Mouse (Mus musculus) E14TG2a.4 (cell line): ENCODE measurements around the gene Ssc4d.
A peak's percentile ranks its signal among the peaks of the same experiment; 100 is the strongest.

ENCODE experiments used
- H3K27me3 ChIP-seq: 2 replicates; pipeline ENCODE4 v1.6.1; 2014; ENCODE audit warnings: low read length, control low read depth; ENCODE audit not compliant: insufficient read depth
- H3K36me3 ChIP-seq: 2 replicates; pipeline ENCODE4 v1.6.1; 2014; ENCODE audit warnings: low read length, control low read depth; ENCODE audit not compliant: insufficient read depth
- H3K4me1 ChIP-seq: replicated peaks from 2 replicates; pipeline ENCODE4 v1.6.1; 2014; ENCODE audit warnings: low read depth, low read length, control low read depth
- H3K4me3 ChIP-seq: replicated peaks from 2 replicates; pipeline ENCODE4 v1.5.1; 2014; ENCODE audit warnings: mild to moderate bottlenecking, low read length
- H3K9me3 ChIP-seq: 2 replicates; pipeline ENCODE4 v1.6.1; 2014; ENCODE audit warnings: low read length, control low read depth
- CTCF ChIP-seq: conservative IDR thresholded peaks from 2 replicates; pipeline ENCODE4 v1.5.1; 2014; ENCODE audit warnings: low read length
- NANOG ChIP-seq: IDR thresholded peaks from 2 replicates; pipeline ENCODE4 v1.6.1; 2014; ENCODE audit warnings: borderline replicate concordance, low read length, mixed read lengths
- POU5F1 ChIP-seq: IDR thresholded peaks from 2 replicates; pipeline ENCODE4 v1.6.1; 2014; ENCODE audit warnings: low read length, borderline replicate concordance

Ssc4d gene

DNA sequence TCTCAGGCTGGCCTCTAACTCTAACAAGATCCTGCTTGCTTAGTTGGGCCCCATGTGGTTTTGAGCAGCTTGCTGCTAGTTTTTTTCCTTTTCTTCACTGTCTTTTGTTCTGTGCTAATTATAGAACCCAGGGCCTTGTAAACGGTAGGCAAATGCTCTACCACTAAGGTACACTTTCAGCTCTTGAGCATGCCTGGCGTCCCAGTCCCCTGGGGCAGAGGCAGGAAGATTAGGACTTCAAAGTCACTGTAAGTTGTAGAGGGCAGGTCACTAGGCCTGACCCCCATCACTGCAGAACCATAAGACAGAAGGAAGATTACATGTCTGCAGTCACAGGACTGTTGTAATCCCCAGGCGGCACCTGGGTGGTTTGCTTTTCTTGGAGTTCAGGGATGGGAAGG is 28.4 kb upstream of the Ssc4d start:
- no peak overlapping the region for H3K4me3 ChIP-seq
- H3K4me1 ChIP-seq, result peaks cover 68% of the 10 kb centered on the region
- no peak for TF ChIP-seq CTCF
- TF ChIP-seq POU5F1, result no peak
- no peak for TF ChIP-seq NANOG
- peaks cover 65% of the 10 kb centered on the region for H3K36me3 ChIP-seq
- no peaks in the 10 kb centered on the region for H3K27me3 ChIP-seq
- peaks cover 5% of the 10 kb centered on the region; the same call in 1 of the 2 replicates for H3K9me3 ChIP-seq

DNA sequence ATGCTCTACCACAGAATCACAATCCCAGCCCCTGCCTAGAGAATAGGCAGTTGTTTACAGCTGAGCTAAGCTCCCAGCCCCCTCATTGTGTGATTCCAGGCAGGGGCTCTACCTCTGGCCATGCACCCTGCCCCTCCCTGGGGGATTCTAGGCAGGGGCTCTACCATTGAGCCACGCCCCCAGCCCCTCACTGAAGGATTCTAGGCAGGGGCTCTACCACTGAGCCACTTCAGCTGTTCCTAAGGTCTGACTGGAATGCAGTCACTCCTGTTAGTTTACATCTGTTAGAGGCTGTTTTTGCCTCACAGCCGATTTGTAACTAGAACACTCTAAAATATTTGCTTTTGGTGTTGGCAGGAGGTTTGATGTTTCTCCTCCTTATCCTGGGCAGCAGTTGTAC is 28.0 kb upstream of the Ssc4d start:
- Histone ChIP-seq H3K4me1 (peaks cover 68% of the 10 kb centered on the region), H3K4me3 (0 out of 2 replicates have a peak overlapping the region, but pooled peaks have one; percentile 1), H3K27me3 (no peaks in the 10 kb centered on the region), H3K9me3 (peaks cover 5% of the 10 kb centered on the region; the same call in 1 of the 2 replicates), H3K36me3 (peaks cover 65% of the 10 kb centered on the region)
- no peak for TF ChIP-seq CTCF
- no peak for TF ChIP-seq NANOG
- no peak for TF ChIP-seq POU5F1

DNA sequence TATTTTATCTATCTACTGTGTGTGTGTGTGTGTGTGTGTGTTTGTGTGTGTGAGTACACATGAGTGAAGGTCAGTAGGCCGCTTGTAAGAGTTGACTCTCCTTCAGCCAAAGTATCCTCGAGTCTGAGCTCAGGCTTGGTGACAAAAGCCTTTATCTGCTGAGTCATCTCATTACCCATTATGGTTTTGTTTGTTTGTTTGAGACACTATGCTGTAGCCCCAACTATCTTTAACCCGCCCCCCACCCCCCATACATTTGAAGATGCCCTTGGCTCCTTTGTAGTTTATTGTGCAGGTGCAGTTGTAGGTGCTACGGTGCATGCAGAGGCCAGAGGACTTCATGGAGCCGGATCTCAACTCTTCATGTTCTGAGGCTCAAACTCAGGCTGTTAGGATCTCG is 26.9 kb upstream of the Ssc4d start:
- H3K4me1 ChIP-seq, result peaks cover 74% of the 10 kb centered on the region
- no peak overlapping the region for H3K4me3 ChIP-seq
- H3K36me3 ChIP-seq, result peaks cover 71% of the 10 kb centered on the region
- H3K9me3 ChIP-seq, result peaks cover 5% of the 10 kb centered on the region; the same call in 1 of the 2 replicates
- TF ChIP-seq CTCF (no peak), NANOG (no peak), POU5F1 (no peak)
- no peaks in the 10 kb centered on the region for H3K27me3 ChIP-seq

DNA sequence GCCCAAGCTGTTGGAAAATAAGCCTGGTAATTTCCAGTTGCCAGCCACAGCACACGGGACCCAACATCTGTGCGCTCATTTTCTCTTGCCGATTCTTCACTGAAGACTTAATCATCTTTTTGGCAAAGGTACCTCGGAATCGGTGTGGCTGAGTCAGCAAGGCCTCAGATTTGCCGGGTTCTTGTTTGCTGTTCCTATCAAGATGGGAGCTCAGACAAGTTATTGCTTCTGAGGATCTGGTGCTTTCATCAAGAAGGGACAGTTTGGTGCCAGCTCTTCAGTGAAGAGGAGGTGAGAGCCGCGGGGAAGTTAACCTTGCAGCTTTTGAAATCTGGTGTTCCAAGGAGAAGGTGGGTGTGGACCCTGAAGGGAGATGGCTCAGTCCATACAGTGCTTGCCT is 21.8 kb upstream of the Ssc4d start:
- Histone ChIP-seq H3K27me3 (no peaks in the 10 kb centered on the region), H3K4me1 (peaks cover 55% of the 10 kb centered on the region), H3K36me3 (peaks cover 47% of the 10 kb centered on the region), H3K9me3 (no peaks in the 10 kb centered on the region), H3K4me3 (0 out of 2 replicates have a peak overlapping the region, but pooled peaks have one; percentile 89)
- no peak for TF ChIP-seq CTCF
- no peak for TF ChIP-seq NANOG
- TF ChIP-seq POU5F1, result no peak

DNA sequence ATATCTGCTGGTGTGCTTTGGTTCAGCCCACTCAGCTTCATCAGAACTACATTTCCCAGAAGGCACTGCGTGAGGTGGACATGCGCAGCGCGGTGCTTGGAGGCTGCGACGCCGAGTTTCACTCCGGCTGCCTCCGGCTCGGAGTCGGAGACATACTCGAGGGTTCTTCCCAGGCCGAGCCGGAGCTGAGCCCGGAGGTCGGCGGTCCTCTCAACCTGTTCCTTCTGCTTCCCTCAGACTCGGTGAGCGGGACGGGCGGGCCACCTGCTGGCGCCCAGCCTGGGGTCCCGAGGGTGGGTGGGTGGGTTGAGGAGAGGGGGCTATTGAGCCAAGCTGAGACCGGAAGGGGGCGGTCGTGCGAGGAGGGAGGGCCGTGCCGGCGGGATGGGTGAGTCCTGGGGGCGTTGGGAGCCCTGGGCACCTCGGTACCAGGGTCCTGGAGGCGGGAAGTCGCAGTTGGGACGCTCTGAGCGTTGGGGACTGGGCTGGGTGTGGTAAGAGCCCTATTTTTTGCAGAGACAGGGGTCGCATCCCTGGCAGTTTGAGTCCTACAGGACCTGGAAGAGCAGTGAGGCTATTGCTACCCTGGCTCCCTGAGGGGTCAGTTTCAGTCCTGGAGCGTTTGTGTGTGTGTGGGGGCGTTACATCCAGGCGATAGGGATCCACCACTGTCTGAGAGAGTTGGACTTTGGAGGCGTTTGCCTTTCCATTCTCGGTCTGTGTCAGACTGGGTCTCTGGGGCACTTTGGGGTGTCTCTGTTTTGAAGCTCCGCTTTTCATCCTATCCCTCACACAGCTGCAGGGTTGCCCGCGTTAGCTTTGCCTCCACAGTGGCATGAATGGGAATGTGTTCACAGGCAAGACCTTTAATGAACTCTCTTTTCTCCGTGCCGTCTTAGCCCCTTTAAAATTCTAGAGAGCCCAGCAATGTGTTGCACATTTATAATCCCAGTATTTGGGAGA is 20.7 kb upstream of the Ssc4d start, which contains the start of gene Dtx2:
TSS of gene Dtx2 (plus strand) at position 76 of the 963 bp plus-strand sequence.
- Histone ChIP-seq H3K4me3 (peak within 1 kb of the TSS; percentile 89), H3K36me3 (peaks cover 40% of the 10 kb centered on the region), H3K9me3 (no peaks in the 10 kb centered on the region), H3K4me1 (peaks cover 50% of the 10 kb centered on the region), H3K27me3 (no peaks in the 10 kb centered on the region; the same call in 1 of the 2 replicates)
- no peak for TF ChIP-seq NANOG
- TF ChIP-seq POU5F1, result no peak
- no peak for TF ChIP-seq CTCF

DNA sequence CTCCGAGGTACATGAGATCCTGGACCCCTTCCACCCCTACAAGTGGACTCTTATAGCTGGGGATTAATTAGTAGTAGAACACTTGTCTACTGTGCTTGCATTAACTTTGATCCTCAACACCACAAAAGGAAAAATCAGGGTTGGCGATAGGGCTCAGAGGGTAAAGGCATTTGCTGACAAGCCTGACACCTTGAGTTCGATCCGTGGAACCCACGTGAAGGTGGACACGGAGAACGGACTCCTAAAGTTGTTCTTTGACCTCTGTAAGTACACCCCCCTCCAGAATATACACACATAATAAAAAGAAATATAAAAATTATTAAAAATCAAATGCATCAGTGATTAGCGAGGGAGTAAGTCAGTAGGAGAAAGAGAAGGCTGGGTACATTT is 20.0 kb upstream of the Ssc4d start:
- peaks cover 50% of the 10 kb centered on the region for H3K4me1 ChIP-seq
- no peak for TF ChIP-seq POU5F1
- H3K9me3 ChIP-seq, result no peaks in the 10 kb centered on the region
- H3K36me3 ChIP-seq, result peaks cover 34% of the 10 kb centered on the region
- no peaks in the 10 kb centered on the region; the same call in 1 of the 2 replicates for H3K27me3 ChIP-seq
- H3K4me3 ChIP-seq, result peak overlapping the region; percentile 89

DNA sequence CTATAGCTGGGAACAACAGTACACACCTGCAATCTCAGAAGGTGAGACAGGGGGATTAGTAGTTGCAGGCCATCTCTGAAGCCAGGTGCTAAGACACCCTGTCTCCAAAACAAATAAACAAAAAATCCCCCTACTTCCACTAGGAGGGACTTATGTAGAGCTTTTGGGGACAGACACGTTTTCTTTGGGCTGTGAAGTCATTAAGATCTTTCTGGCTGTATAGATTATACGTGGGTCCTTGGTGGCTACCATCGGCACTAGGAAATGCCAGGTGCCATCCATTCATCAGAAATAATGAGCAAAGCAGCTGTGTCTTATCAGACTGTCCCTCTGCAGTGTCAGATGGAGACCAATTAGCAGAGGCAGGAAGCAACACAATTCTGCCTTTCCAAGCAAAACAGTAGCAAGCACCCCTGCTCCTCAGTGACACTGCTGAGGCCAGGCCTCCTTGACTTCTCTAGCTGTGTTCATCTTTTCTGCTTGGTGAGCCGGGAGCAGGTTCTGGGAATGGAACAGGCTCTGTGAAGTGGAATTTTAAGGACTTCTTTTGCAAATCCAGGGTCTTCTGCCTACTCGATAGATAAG is 19.1 kb upstream of the Ssc4d start:
- Histone ChIP-seq H3K9me3 (no peaks in the 10 kb centered on the region), H3K36me3 (peaks cover 25% of the 10 kb centered on the region), H3K27me3 (no peaks in the 10 kb centered on the region; the same call in 1 of the 2 replicates), H3K4me3 (no peak overlapping the region), H3K4me1 (peaks cover 44% of the 10 kb centered on the region)
- TF ChIP-seq CTCF, result no peak
- TF ChIP-seq POU5F1, result no peak
- TF ChIP-seq NANOG, result no peak

DNA sequence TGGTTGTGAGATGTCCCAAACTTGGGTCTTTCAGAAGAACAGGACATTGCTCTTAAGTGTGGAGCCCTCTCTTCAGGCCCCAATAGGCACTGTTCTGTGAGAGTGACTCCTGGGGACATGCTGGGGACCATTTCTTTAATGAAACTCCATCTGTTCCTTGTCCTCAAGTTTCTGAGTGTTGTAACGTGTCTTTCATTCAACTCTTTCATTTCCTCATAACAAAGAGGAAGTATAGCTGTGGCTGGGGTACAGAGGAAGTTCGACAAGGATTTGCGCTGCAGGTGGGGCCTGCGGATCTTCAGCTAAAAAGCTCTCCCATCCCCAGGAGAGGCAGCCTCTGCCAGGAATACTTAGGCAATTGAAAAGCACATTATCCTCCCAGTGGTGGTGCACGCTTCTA is 16.3 kb upstream of the Ssc4d start:
- Histone ChIP-seq H3K36me3 (no peaks in the 10 kb centered on the region), H3K27me3 (no peaks in the 10 kb centered on the region; the same call in 1 of the 2 replicates), H3K4me3 (no peak overlapping the region), H3K4me1 (peaks cover 26% of the 10 kb centered on the region), H3K9me3 (no peaks in the 10 kb centered on the region)
- no peak for TF ChIP-seq POU5F1
- no peak for TF ChIP-seq CTCF
- TF ChIP-seq NANOG, result no peak

DNA sequence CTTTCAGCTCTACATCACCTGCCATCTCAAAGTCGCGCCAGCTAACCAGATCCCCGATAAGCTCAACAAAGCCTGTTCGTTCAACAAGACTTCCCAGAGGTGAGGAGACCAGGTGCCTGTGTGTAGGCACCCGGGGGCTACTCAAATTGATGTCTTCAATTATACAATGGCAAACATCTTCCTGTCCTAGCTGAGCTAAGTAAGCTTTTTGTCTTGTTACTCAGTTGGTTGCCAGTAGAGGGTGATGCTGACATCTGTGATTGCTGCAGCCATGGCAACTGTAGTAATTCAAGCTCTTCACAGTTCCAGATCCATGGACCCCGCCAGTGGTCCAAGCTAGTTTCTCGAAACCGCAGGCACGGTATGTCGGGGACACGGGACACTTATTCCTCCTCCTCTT is 12.9 kb upstream of the Ssc4d start:
- no peaks in the 10 kb centered on the region for H3K36me3 ChIP-seq
- TF ChIP-seq CTCF (peak; percentile 9; the same call in 1 of the 2 replicates), NANOG (peak; percentile 59; the same call in 1 of the 2 replicates), POU5F1 (no peak)
- H3K27me3 ChIP-seq, result peaks cover 6% of the 10 kb centered on the region; the same call in 1 of the 2 replicates
- no peak overlapping the region for H3K4me3 ChIP-seq
- peaks cover 30% of the 10 kb centered on the region for H3K4me1 ChIP-seq
- H3K9me3 ChIP-seq, result no peaks in the 10 kb centered on the region
